Mouse (Mus musculus) cortical plate, adult 2 months (tissue): ENCODE data around the gene Ino80.

ENCODE experiments used
- CTCF ChIP-seq: fragments of 200-500 bp; IDR thresholded peaks from 2 replicates; pipeline ENCODE4 v1.5.1; 2011; ENCODE audit warnings: mild to moderate bottlenecking, control low read depth, low read length; ENCODE audit not compliant: insufficient read depth; ENCODE audit errors: extremely low read depth
- POLR2A ChIP-seq: fragments of 200-500 bp; IDR thresholded peaks from 2 replicates; pipeline ENCODE4 v1.6.1; 2011; ENCODE audit warnings: mild to moderate bottlenecking, low read length, control low read depth; ENCODE audit not compliant: insufficient read depth; ENCODE audit errors: extremely low read depth

GRCm38 (mm10) chr2:119507108-119507507 lies 29.6 kb upstream of the Ino80 start:
- TF ChIP-seq POLR2A: no peak
- no peak for TF ChIP-seq CTCF
